Mouse (Mus musculus) forebrain, embryonic 12.5 days (tissue): Measurements from ENCODE around the gene Ttc7b. TPM values are rescaled to one million over a fixed set of nuclear protein-coding genes. Genes with fewer than 3 reads are reported as not detected.
A peak's percentile ranks its signal among the peaks of the same experiment; 100 is the strongest.

Experiments
- ATAC-seq: fragments of 200-750 bp; cut with Nextera tagmentation; 2 replicates; pipeline ENCODE4 v1.8.0; 2017; ENCODE audit warnings: moderate TSS enrichment; ENCODE audit not compliant: low FRiP score
- H3K27ac ChIP-seq: fragments of 300-500 bp; sonication (generic); 2 replicates; pipeline ENCODE4 v1.5.1; 2016; ENCODE audit warnings: mild to moderate bottlenecking
- H3K27me3 ChIP-seq: fragments of 300-500 bp; sonication (generic); 2 replicates; pipeline ENCODE4 v1.6.1; 2016; ENCODE audit warnings: mild to moderate bottlenecking
- H3K36me3 ChIP-seq: fragments of 300-500 bp; sonication (generic); replicated peaks from 2 replicates; pipeline ENCODE4 v1.6.1; 2016; ENCODE audit warnings: mild to moderate bottlenecking
- H3K4me1 ChIP-seq: fragments of 300-500 bp; sonication (generic); 2 replicates; pipeline ENCODE4 v1.6.1; 2016
- H3K4me2 ChIP-seq: fragments of 300-500 bp; sonication (generic); 2 replicates; pipeline ENCODE4 v1.6.1; 2016; ENCODE audit warnings: mild to moderate bottlenecking, moderate library complexity
- H3K4me3 ChIP-seq: fragments of 300-500 bp; sonication (generic); replicated peaks from 2 replicates; pipeline ENCODE4 v1.5.1; 2016; ENCODE audit warnings: mild to moderate bottlenecking
- H3K9ac ChIP-seq: fragments of 300-500 bp; sonication (generic); 2 replicates; pipeline ENCODE4 v1.6.1; 2016; ENCODE audit warnings: mild to moderate bottlenecking
- H3K9me3 ChIP-seq: fragments of 300-500 bp; sonication (generic); 2 replicates; pipeline ENCODE4 v1.6.1; 2016
- WGBS: fragments of 180-500 bp; shearing (Covaris S2); methylation state at CpG from one replicate; pipeline ENCODE4 v1.1.7; 2016; 5-methylcytosine and 5-hydroxymethylcytosine counted together
- polyA plus RNA-seq: library from polyadenylated mRNA; unstranded; fragments of >200 nt; fragmentation: Nextera tagmentation; extraction: Ambion mirVana; gene quantifications from 2 replicates; pipeline ENCODE4 v1.2.1, GENCODE M21; 2016

Gene Ttc7b
- polyA plus RNA-seq, 1 experiment from 2014 or later: 5.8 TPM

GRCm38 (mm10) chr12:100280972-100281794, 239.4 kb downstream of the Ttc7b start:
- no peaks in the 10 kb centered on the region for H3K27me3 ChIP-seq
- no peak overlapping the region for H3K9ac ChIP-seq
- ATAC-seq: no peak
- WGBS: 84% methylated on average over 4 of the region's 4 CpGs
- H3K4me2 ChIP-seq: no peak overlapping the region
- no peak overlapping the region for H3K4me3 ChIP-seq
- peak overlapping the region; percentile 80; the same call in 1 of the 2 replicates for H3K27ac ChIP-seq
- peaks cover 40% of the 10 kb centered on the region for H3K4me1 ChIP-seq
- H3K9me3 ChIP-seq: no peaks in the 10 kb centered on the region
- no peaks in the 10 kb centered on the region for H3K36me3 ChIP-seq

- ATAC-seq: no peak
- 85% methylated on average over 4 of the region's 4 CpGs for WGBS
- Histone ChIP-seq H3K36me3 (no peaks in the 10 kb centered on the region), H3K9me3 (no peaks in the 10 kb centered on the region), H3K27me3 (no peaks in the 10 kb centered on the region), H3K9ac (no peak overlapping the region), H3K4me3 (no peak overlapping the region), H3K4me2 (no peak overlapping the region), H3K4me1 (peaks cover 45% of the 10 kb centered on the region), H3K27ac (no peak overlapping the region)
These were observed 240.7 kb downstream of the Ttc7b start for GRCm38 (mm10) chr12:100279898-100280297.

- H3K4me1 ChIP-seq: peaks cover 45% of the 10 kb centered on the region
- H3K4me2 ChIP-seq: no peak overlapping the region
- 45% methylated on average over 8 of the region's 8 CpGs for WGBS
- H3K9ac ChIP-seq: no peak overlapping the region
- H3K4me3 ChIP-seq: no peak overlapping the region
- H3K36me3 ChIP-seq: no peaks in the 10 kb centered on the region
- no peaks in the 10 kb centered on the region for H3K27me3 ChIP-seq
- no peaks in the 10 kb centered on the region for H3K9me3 ChIP-seq
- no peak overlapping the region for H3K27ac ChIP-seq
- ATAC-seq: no peak
These were observed 242.3 kb downstream of the Ttc7b start for GRCm38 (mm10) chr12:100278358-100278757.

- H3K9ac ChIP-seq: no peak overlapping the region
- no peaks in the 10 kb centered on the region for H3K27me3 ChIP-seq
- H3K27ac ChIP-seq: peak overlapping the region; percentile 72
- peaks cover 39% of the 10 kb centered on the region for H3K4me1 ChIP-seq
- H3K4me2 ChIP-seq: no peak overlapping the region
- ATAC-seq: no peak
- H3K9me3 ChIP-seq: no peaks in the 10 kb centered on the region
- 73% methylated on average over 3 of the region's 3 CpGs for WGBS
- H3K36me3 ChIP-seq: no peaks in the 10 kb centered on the region
- H3K4me3 ChIP-seq: no peak overlapping the region
These were observed 243.1 kb downstream of the Ttc7b start for GRCm38 (mm10) chr12:100277534-100277905.

GRCm38 (mm10) chr12:100276607-100277533, 243.8 kb downstream of the Ttc7b start:
- Histone ChIP-seq H3K4me1 (peaks cover 32% of the 10 kb centered on the region), H3K4me3 (no peak overlapping the region), H3K27me3 (no peaks in the 10 kb centered on the region), H3K9me3 (no peaks in the 10 kb centered on the region), H3K27ac (peak overlapping the region; percentile 72), H3K9ac (no peak overlapping the region), H3K36me3 (no peaks in the 10 kb centered on the region), H3K4me2 (peak overlapping the region; percentile 6; the same call in 1 of the 2 replicates)
- peak; percentile 84 for ATAC-seq
- WGBS: 50% methylated on average over 20 of the region's 20 CpGs

GRCm38 (mm10) chr12:100275850-100276249, 244.8 kb downstream of the Ttc7b start:
- Histone ChIP-seq H3K4me1 (peaks cover 27% of the 10 kb centered on the region), H3K36me3 (no peaks in the 10 kb centered on the region), H3K4me2 (no peak overlapping the region), H3K9ac (no peak overlapping the region), H3K27me3 (no peaks in the 10 kb centered on the region), H3K27ac (no peak overlapping the region), H3K4me3 (no peak overlapping the region), H3K9me3 (no peaks in the 10 kb centered on the region)
- ATAC-seq: no peak
- 87% methylated on average over 5 of the region's 5 CpGs for WGBS

GRCm38 (mm10) chr12:100273033-100273432, 247.6 kb downstream of the Ttc7b start:
- Histone ChIP-seq H3K27me3 (no peaks in the 10 kb centered on the region), H3K9ac (no peak overlapping the region), H3K4me1 (peaks cover 23% of the 10 kb centered on the region), H3K36me3 (no peaks in the 10 kb centered on the region), H3K9me3 (no peaks in the 10 kb centered on the region), H3K27ac (no peak overlapping the region), H3K4me3 (no peak overlapping the region), H3K4me2 (no peak overlapping the region)
- 77% methylated on average over 2 of the region's 2 CpGs for WGBS
- ATAC-seq: no peak

GRCm38 (mm10) chr12:100269967-100270662, 250.5 kb downstream of the Ttc7b start:
- ATAC-seq: no peak
- Histone ChIP-seq H3K27ac (no peak overlapping the region), H3K9ac (no peak overlapping the region), H3K36me3 (no peaks in the 10 kb centered on the region), H3K27me3 (no peaks in the 10 kb centered on the region), H3K4me1 (peaks cover 9% of the 10 kb centered on the region), H3K4me3 (no peak overlapping the region), H3K4me2 (no peak overlapping the region), H3K9me3 (no peaks in the 10 kb centered on the region)
- 87% methylated on average over 9 of the region's 9 CpGs for WGBS

GRCm38 (mm10) chr12:100268011-100268410, 252.6 kb downstream of the Ttc7b start:
- H3K27me3 ChIP-seq: no peaks in the 10 kb centered on the region
- no peak overlapping the region for H3K27ac ChIP-seq
- 15% methylated on average over 6 of the region's 6 CpGs for WGBS
- H3K36me3 ChIP-seq: no peaks in the 10 kb centered on the region
- no peak for ATAC-seq
- H3K4me3 ChIP-seq: no peak overlapping the region
- H3K9ac ChIP-seq: no peak overlapping the region
- peaks cover 9% of the 10 kb centered on the region for H3K4me1 ChIP-seq
- H3K4me2 ChIP-seq: no peak overlapping the region
- H3K9me3 ChIP-seq: no peaks in the 10 kb centered on the region

GRCm38 (mm10) chr12:100265546-100266309, 254.9 kb downstream of the Ttc7b start:
- Histone ChIP-seq H3K27ac (no peak overlapping the region), H3K4me2 (no peak overlapping the region), H3K4me3 (no peak overlapping the region), H3K27me3 (no peaks in the 10 kb centered on the region), H3K36me3 (no peaks in the 10 kb centered on the region), H3K9ac (no peak overlapping the region), H3K9me3 (no peaks in the 10 kb centered on the region), H3K4me1 (peaks cover 9% of the 10 kb centered on the region)
- 68% methylated on average over 9 of the region's 9 CpGs for WGBS
- no peak for ATAC-seq

GRCm38 (mm10) chr12:100264941-100265340, 255.7 kb downstream of the Ttc7b start:
- WGBS: 87% methylated on average over 4 of the region's 4 CpGs
- Histone ChIP-seq H3K4me3 (no peak overlapping the region), H3K27me3 (no peaks in the 10 kb centered on the region), H3K4me2 (no peak overlapping the region), H3K9ac (no peak overlapping the region), H3K27ac (no peak overlapping the region), H3K36me3 (no peaks in the 10 kb centered on the region), H3K4me1 (peaks cover 9% of the 10 kb centered on the region), H3K9me3 (no peaks in the 10 kb centered on the region)
- no peak for ATAC-seq
